Mouse (Mus musculus): ENCODE measurements around the gene Zzz3. TPM values are rescaled to one million over a fixed set of nuclear protein-coding genes. Genes with fewer than 3 reads are reported as not detected.
"Not testable (repeated sequence)": the region's sequence is repeated elsewhere in the genome, so short reads cannot be mapped to it uniquely, and the experiment has no call there.

Zzz3 gene
- polyA plus RNA-seq, 1 experiment, result 0.35 TPM

- no peak for TF ChIP-seq TAL1 (IDR thresholded peaks at IDR 0.05; ENCODE audit: low read length)
- TF ChIP-seq GATA1 (IDR thresholded peaks at IDR 0.05; ENCODE audit: low read length), result no peak
- H3K27me3 ChIP-seq (ENCODE audit: control insufficient read depth), result no peaks in the 10 kb centered on the region
- H3K4me3 ChIP-seq (replicated peaks), result no peak overlapping the region
- H3K36me3 ChIP-seq (ENCODE audit: control insufficient read depth), result peaks cover 86% of the 10 kb centered on the region
- H3K9me3 ChIP-seq (ENCODE audit: control insufficient read depth, low read length), result no peaks in the 10 kb centered on the region
- H3K4me1 ChIP-seq (ENCODE audit: control insufficient read depth), result peaks cover 6% of the 10 kb centered on the region
Measured at GRCm38 (mm10) chr3:152457308-152458035, 62.2 kb downstream of the Zzz3 start.

- H3K9me3 ChIP-seq (ENCODE audit: control insufficient read depth, low read length); H3K27me3 ChIP-seq (ENCODE audit: control insufficient read depth); H3K4me1 ChIP-seq (ENCODE audit: control insufficient read depth); H3K4me3 ChIP-seq (replicated peaks): not testable (repeated sequence)
- peaks cover 82% of the 10 kb centered on the region for H3K36me3 ChIP-seq (ENCODE audit: control insufficient read depth)
Measured at GRCm38 (mm10) chr3:152458875-152459274, 63.6 kb downstream of the Zzz3 start.

GRCm38 (mm10) chr3:152460802-152461201 lies 65.5 kb downstream of the Zzz3 start:
- TF ChIP-seq TAL1 (IDR thresholded peaks at IDR 0.05; ENCODE audit: low read length), result no peak
- TF ChIP-seq GATA1 (IDR thresholded peaks at IDR 0.05; ENCODE audit: low read length), result no peak
- no peaks in the 10 kb centered on the region for H3K27me3 ChIP-seq (ENCODE audit: control insufficient read depth)
- no peaks in the 10 kb centered on the region for H3K9me3 ChIP-seq (ENCODE audit: control insufficient read depth, low read length)
- H3K4me1 ChIP-seq (ENCODE audit: control insufficient read depth), result peaks cover 6% of the 10 kb centered on the region
- no peak overlapping the region for H3K4me3 ChIP-seq (replicated peaks)
- peaks cover 64% of the 10 kb centered on the region for H3K36me3 ChIP-seq (ENCODE audit: control insufficient read depth)

GRCm38 (mm10) chr3:152462038-152462547 lies 66.8 kb downstream of the Zzz3 start:
- Histone ChIP-seq H3K27me3 (ENCODE audit: control insufficient read depth) (no peaks in the 10 kb centered on the region), H3K36me3 (ENCODE audit: control insufficient read depth) (peaks cover 51% of the 10 kb centered on the region)

GRCm38 (mm10) chr3:152462900-152463299 lies 67.6 kb downstream of the Zzz3 start:
- Histone ChIP-seq H3K4me3 (replicated peaks) (no peak overlapping the region), H3K9me3 (ENCODE audit: control insufficient read depth, low read length) (no peaks in the 10 kb centered on the region), H3K27me3 (ENCODE audit: control insufficient read depth) (no peaks in the 10 kb centered on the region), H3K4me1 (ENCODE audit: control insufficient read depth) (peaks cover 4% of the 10 kb centered on the region; the same call in 1 of the 2 replicates), H3K36me3 (ENCODE audit: control insufficient read depth) (peaks cover 43% of the 10 kb centered on the region)
- TF ChIP-seq TAL1 (IDR thresholded peaks at IDR 0.05; ENCODE audit: low read length) (no peak), GATA1 (IDR thresholded peaks at IDR 0.05; ENCODE audit: low read length) (no peak)

More at GRCm38 (mm10) chr3:152462038-152462547, 66.8 kb downstream of the Zzz3 start:
- Histone ChIP-seq H3K4me1 (ENCODE audit: control insufficient read depth) (peaks cover 9% of the 10 kb centered on the region), H3K9me3 (ENCODE audit: control insufficient read depth, low read length) (no peaks in the 10 kb centered on the region), H3K4me3 (replicated peaks) (no peak overlapping the region)
- TF ChIP-seq GATA1 (IDR thresholded peaks at IDR 0.05; ENCODE audit: low read length) (no peak), TAL1 (IDR thresholded peaks at IDR 0.05; ENCODE audit: low read length) (no peak)

- Histone ChIP-seq H3K9me3 (ENCODE audit: control insufficient read depth, low read length) (no peaks in the 10 kb centered on the region), H3K4me3 (replicated peaks) (no peak overlapping the region), H3K27me3 (ENCODE audit: control insufficient read depth) (no peaks in the 10 kb centered on the region), H3K36me3 (ENCODE audit: control insufficient read depth) (peaks cover 32% of the 10 kb centered on the region), H3K4me1 (ENCODE audit: control insufficient read depth) (peaks cover 4% of the 10 kb centered on the region; the same call in 1 of the 2 replicates)
- TF ChIP-seq GATA1 (IDR thresholded peaks at IDR 0.05; ENCODE audit: low read length) (no peak), TAL1 (IDR thresholded peaks at IDR 0.05; ENCODE audit: low read length) (no peak)
Measured at GRCm38 (mm10) chr3:152464462-152464861, 69.2 kb downstream of the Zzz3 start.

GRCm38 (mm10) chr3:152465338-152465737 lies 70.1 kb downstream of the Zzz3 start:
- Histone ChIP-seq H3K4me3 (replicated peaks) (no peak overlapping the region), H3K36me3 (ENCODE audit: control insufficient read depth) (peaks cover 27% of the 10 kb centered on the region), H3K27me3 (ENCODE audit: control insufficient read depth) (no peaks in the 10 kb centered on the region), H3K9me3 (ENCODE audit: control insufficient read depth, low read length) (no peaks in the 10 kb centered on the region), H3K4me1 (ENCODE audit: control insufficient read depth) (peaks cover 4% of the 10 kb centered on the region; the same call in 1 of the 2 replicates)
- no peak for TF ChIP-seq GATA1 (IDR thresholded peaks at IDR 0.05; ENCODE audit: low read length)
- no peak for TF ChIP-seq TAL1 (IDR thresholded peaks at IDR 0.05; ENCODE audit: low read length)

- Histone ChIP-seq H3K27me3 (ENCODE audit: control insufficient read depth) (no peaks in the 10 kb centered on the region), H3K9me3 (ENCODE audit: control insufficient read depth, low read length) (no peaks in the 10 kb centered on the region), H3K4me1 (ENCODE audit: control insufficient read depth) (peaks cover 4% of the 10 kb centered on the region; the same call in 1 of the 2 replicates), H3K4me3 (replicated peaks) (no peak overlapping the region), H3K36me3 (ENCODE audit: control insufficient read depth) (peaks cover 12% of the 10 kb centered on the region)
- TF ChIP-seq TAL1 (IDR thresholded peaks at IDR 0.05; ENCODE audit: low read length), result no peak
- TF ChIP-seq GATA1 (IDR thresholded peaks at IDR 0.05; ENCODE audit: low read length), result no peak
Measured at GRCm38 (mm10) chr3:152466849-152467248, 71.6 kb downstream of the Zzz3 start.

- Histone ChIP-seq H3K4me3 (replicated peaks) (no peak overlapping the region), H3K27me3 (ENCODE audit: control insufficient read depth) (no peaks in the 10 kb centered on the region), H3K4me1 (ENCODE audit: control insufficient read depth) (peaks cover 4% of the 10 kb centered on the region; the same call in 1 of the 2 replicates), H3K36me3 (ENCODE audit: control insufficient read depth) (peaks cover 8% of the 10 kb centered on the region), H3K9me3 (ENCODE audit: control insufficient read depth, low read length) (no peaks in the 10 kb centered on the region)
- TF ChIP-seq GATA1 (IDR thresholded peaks at IDR 0.05; ENCODE audit: low read length) (no peak), TAL1 (IDR thresholded peaks at IDR 0.05; ENCODE audit: low read length) (no peak)
Measured at GRCm38 (mm10) chr3:152467312-152467711, 72.0 kb downstream of the Zzz3 start.

All from erythroblast, embryonic 14.5 days (primary cell).